Mouse (Mus musculus): ENCODE measurements around the gene Kctd12.

Kctd12 gene

GRCm38 (mm10) chr14:102953511-102953910 is 28.9 kb downstream of the Kctd12 start:
- DNase-seq: no peak

GRCm38 (mm10) chr14:102951974-102952373 is 30.5 kb downstream of the Kctd12 start:
- no peak for DNase-seq

- no peak for DNase-seq
These were observed 34.6 kb downstream of the Kctd12 start for GRCm38 (mm10) chr14:102947796-102948195.

- no peak for DNase-seq
These were observed 40.1 kb downstream of the Kctd12 start for GRCm38 (mm10) chr14:102942222-102942843.

GRCm38 (mm10) chr14:102934878-102935277 is 47.6 kb downstream of the Kctd12 start:
- DNase-seq: no peak

- no peak for DNase-seq
These were observed 51.5 kb downstream of the Kctd12 start for GRCm38 (mm10) chr14:102930933-102931332.

- DNase-seq: no peak
These were observed 52.9 kb downstream of the Kctd12 start for GRCm38 (mm10) chr14:102929545-102929944.

- no peak for DNase-seq
These were observed 54.5 kb downstream of the Kctd12 start for GRCm38 (mm10) chr14:102927847-102928466.
